ENCODE assay signal across 20 mouse cellular contexts in the genomic region with DNA sequence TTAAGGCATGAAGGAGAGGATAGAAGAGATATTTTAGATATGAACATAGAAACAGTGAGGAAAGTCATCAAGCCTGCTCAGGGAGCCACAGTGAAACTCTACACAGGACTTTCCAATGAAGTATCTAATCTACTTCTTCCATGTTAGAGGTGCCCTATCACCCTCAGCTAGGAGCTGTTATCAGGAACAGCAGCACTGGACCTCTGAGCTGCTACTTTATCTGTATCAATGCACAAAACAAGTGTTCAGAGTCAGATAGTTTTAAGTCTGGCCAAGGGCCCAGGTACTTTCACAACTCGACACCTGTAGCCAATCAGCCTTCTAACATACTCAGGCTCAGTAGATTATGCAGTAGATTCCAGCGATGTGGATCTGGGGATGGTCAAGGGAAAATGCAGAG.
"Had no signal": no experiment of that assay in that cellular context is flagged by ENCODE, and none has a peak within 500 bp of the region (broad histone marks: within the 10 kb centered on the region; RNA-seq: fewer than 3 reads in every experiment).

No protein-coding gene starts in this region.

- H3K9ac ChIP-seq: lung, embryonic 15.5 days; midbrain, embryonic 12.5 days; neural tube, embryonic 13.5 days; neural tube, embryonic 15.5 days had no signal

- DNase-seq: lung, adult 2 months; lung, postnatal 14 days; lung, postnatal 4 days; midbrain, embryonic 14.5 days; retina, postnatal 1 day; right cerebral cortex, adult 18-20 months; right cerebral cortex, postnatal 25 days; right cerebral cortex, postnatal 4 days; spleen, adult 18-20 months; thymus, adult 18-20 months; thymus, postnatal 14 days; thymus, postnatal 36 days had no signal

- H3K9me3 ChIP-seq: lung, embryonic 15.5 days; midbrain, embryonic 10.5 days; midbrain, embryonic 12.5 days; neural tube, embryonic 13.5 days; neural tube, embryonic 15.5 days had no signal

- ATAC-seq: lung, postnatal 0 days; midbrain, embryonic 16.5 days had no signal

- H3K4me2 ChIP-seq: lung, embryonic 15.5 days; midbrain, embryonic 12.5 days; neural tube, embryonic 13.5 days; neural tube, embryonic 15.5 days had no signal

- H3K4me1 ChIP-seq: lung, embryonic 15.5 days; midbrain, embryonic 10.5 days; midbrain, embryonic 12.5 days; neural tube, embryonic 13.5 days; neural tube, embryonic 15.5 days had no signal

- H3K4me3 ChIP-seq: lung, embryonic 15.5 days; midbrain, embryonic 10.5 days; midbrain, embryonic 12.5 days; myocyte; neural tube, embryonic 13.5 days; neural tube, embryonic 15.5 days had no signal

- H3K27ac ChIP-seq: lung, embryonic 15.5 days; midbrain, embryonic 10.5 days; midbrain, embryonic 12.5 days; neural tube, embryonic 13.5 days; neural tube, embryonic 15.5 days had no signal

- H3K27me3 ChIP-seq: lung, embryonic 15.5 days; midbrain, embryonic 12.5 days; neural tube, embryonic 13.5 days; neural tube, embryonic 15.5 days had no signal

- H3K36me3 ChIP-seq: lung, embryonic 15.5 days; midbrain, embryonic 10.5 days; midbrain, embryonic 12.5 days; neural tube, embryonic 13.5 days; neural tube, embryonic 15.5 days had no signal
